Mouse (Mus musculus) heart, postnatal 0 days (tissue): ENCODE measurements at regions not wholly inside any gene's neighbourhood (a gene's known extent, or its start where the extent isn't known, plus 50 kb on each side); places are given as distances from the start of the nearest gene placed in this dataset.

Source experiments
- ATAC-seq: fragments of 200-750 bp; cut with Nextera tagmentation; 2 replicates; pipeline ENCODE4 v1.8.0; 2017; ENCODE audit warnings: low read depth, moderate number of reproducible peaks, moderate library complexity; ENCODE audit not compliant: insufficient read depth
- DNase-seq: peaks from one replicate; pipeline ENCODE4 v3.0.0-alpha.2; 2016; ENCODE audit warnings: low spot score
- H3K27ac ChIP-seq: fragments of 300-500 bp; sonication (generic); 2 replicates; pipeline ENCODE4 v1.5.1; 2014; ENCODE audit warnings: low read depth, mild to moderate bottlenecking
- H3K27me3 ChIP-seq: fragments of 300-500 bp; sonication (generic); 2 replicates; pipeline ENCODE4 v1.6.1; 2014; ENCODE audit warnings: low read length, mixed read lengths; ENCODE audit not compliant: control insufficient read depth, insufficient read depth
- H3K36me3 ChIP-seq: fragments of 300-500 bp; sonication (generic); replicated peaks from 2 replicates; pipeline ENCODE4 v1.6.1; 2014; ENCODE audit warnings: low read length, mixed read lengths; ENCODE audit not compliant: control insufficient read depth, insufficient read depth
- H3K4me1 ChIP-seq: fragments of 300-500 bp; sonication (generic); 2 replicates; pipeline ENCODE4 v1.6.1; 2014; ENCODE audit warnings: antibody characterized with exemption; ENCODE audit not compliant: control insufficient read depth, insufficient read depth
- H3K4me2 ChIP-seq: fragments of 300-500 bp; sonication (generic); 2 replicates; pipeline ENCODE4 v1.6.1; 2014; ENCODE audit warnings: low read depth, mild to moderate bottlenecking, low read length, moderate library complexity
- H3K4me3 ChIP-seq: fragments of 300-500 bp; sonication (generic); 2 replicates; pipeline ENCODE4 v1.5.1; 2014; ENCODE audit warnings: low read depth, low read length
- H3K9ac ChIP-seq: fragments of 300-500 bp; sonication (generic); replicated peaks from 2 replicates; pipeline ENCODE4 v1.6.1; 2014; ENCODE audit warnings: low read depth, low read length, mixed read lengths
- H3K9me3 ChIP-seq: fragments of 300-500 bp; sonication (generic); replicated peaks from 2 replicates; pipeline ENCODE4 v1.6.1; 2016; ENCODE audit warnings: low read length; ENCODE audit not compliant: control insufficient read depth
- CTCF ChIP-seq: IDR thresholded peaks from 2 replicates; pipeline ENCODE4 v1.5.1; 2016; ENCODE audit warnings: antibody characterized with exemption, control low read depth, low read depth
- EP300 ChIP-seq: IDR thresholded peaks from 2 replicates; pipeline ENCODE4 v1.6.1; 2016; ENCODE audit warnings: antibody characterized with exemption, low read depth
- whole genome bisulfite sequencing: fragments of 180-500 bp; shearing (Covaris S2); extraction: QIAGEN DNeasy Blood & Tissue Kit; methylation state at CpG from one replicate; pipeline ENCODE4 v1.1.7; 2014; 5-methylcytosine and 5-hydroxymethylcytosine counted together

DNA sequence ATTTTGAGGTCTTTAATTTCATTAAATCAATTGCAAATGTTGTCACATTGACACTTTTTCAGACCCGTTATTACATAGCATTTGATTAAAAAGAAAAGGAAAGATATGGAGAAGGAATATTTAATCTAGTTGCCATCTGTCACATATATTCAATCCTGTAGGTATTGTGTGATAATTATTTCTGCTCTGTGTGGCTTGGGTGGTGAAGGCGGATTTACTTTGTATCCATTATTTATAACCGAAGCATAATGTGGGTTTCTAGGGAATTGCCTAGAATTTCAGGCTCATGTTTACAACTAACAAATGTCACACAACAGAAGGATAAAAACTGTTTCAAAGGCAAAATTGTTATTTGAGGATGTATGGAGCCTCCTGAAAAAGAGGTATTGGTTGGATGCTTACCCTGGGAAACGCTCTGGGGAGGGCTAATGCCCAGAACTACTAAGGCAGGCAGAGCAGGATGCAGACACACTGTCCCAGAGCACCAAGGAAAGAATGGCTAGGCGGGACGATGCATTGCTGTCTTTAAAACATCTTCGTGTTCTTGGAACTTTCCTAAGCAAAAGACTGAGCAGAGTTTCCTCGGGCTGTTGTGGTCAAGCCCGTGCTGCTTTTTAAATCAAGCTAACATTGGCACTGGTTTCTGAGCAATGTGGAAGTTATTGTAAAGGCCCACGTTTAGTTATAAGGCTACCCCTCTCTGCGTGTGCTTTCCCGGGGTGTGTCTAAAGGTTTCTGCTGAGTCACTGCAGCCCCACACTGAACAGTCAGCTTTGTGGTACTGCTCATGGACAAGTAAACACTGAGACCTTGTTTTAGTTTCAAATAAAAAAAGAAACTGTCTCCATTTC lies 105.8 kb upstream of the Sgk1 start:
- 69% methylated on average over 12 of the region's 12 CpGs for WGBS
- ATAC-seq = no peak
- H3K27me3 ChIP-seq = no peaks in the 10 kb centered on the region
- no peaks in the 10 kb centered on the region for H3K36me3 ChIP-seq
- H3K4me1 ChIP-seq = no peaks in the 10 kb centered on the region
- no peak for TF ChIP-seq CTCF
- TF ChIP-seq EP300 = no peak
- no peak overlapping the region for H3K9ac ChIP-seq
- H3K27ac ChIP-seq = no peak overlapping the region
- H3K4me2 ChIP-seq = no peak overlapping the region
- H3K9me3 ChIP-seq = no peaks in the 10 kb centered on the region
- no peak for DNase-seq
- H3K4me3 ChIP-seq = no peak overlapping the region

DNA sequence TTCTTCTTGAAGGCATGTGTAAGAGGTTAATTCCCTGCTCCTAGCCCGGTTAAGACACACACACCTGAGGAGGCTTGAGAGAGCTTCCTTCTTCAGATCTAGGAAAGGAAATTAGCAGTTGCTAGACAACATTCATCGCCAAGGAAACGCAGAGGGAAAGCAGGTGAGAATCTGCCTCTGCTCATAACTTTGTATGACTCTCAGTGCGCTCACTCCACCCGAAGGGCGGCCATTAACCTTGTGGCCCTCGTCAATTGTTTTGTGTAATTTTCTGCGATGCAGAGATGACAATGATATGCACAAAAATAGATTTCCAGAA lies 105.3 kb upstream of the Sgk1 start:
- no peak overlapping the region for H3K27ac ChIP-seq
- TF ChIP-seq EP300 (no peak), CTCF (no peak)
- no peak overlapping the region for H3K4me2 ChIP-seq
- WGBS = 77% methylated on average over 8 of the region's 8 CpGs
- no peaks in the 10 kb centered on the region for H3K27me3 ChIP-seq
- no peaks in the 10 kb centered on the region for H3K9me3 ChIP-seq
- no peak overlapping the region for H3K9ac ChIP-seq
- DNase-seq (no peak), ATAC-seq (no peak)
- H3K4me3 ChIP-seq = no peak overlapping the region
- H3K36me3 ChIP-seq = no peaks in the 10 kb centered on the region
- no peaks in the 10 kb centered on the region for H3K4me1 ChIP-seq

DNA sequence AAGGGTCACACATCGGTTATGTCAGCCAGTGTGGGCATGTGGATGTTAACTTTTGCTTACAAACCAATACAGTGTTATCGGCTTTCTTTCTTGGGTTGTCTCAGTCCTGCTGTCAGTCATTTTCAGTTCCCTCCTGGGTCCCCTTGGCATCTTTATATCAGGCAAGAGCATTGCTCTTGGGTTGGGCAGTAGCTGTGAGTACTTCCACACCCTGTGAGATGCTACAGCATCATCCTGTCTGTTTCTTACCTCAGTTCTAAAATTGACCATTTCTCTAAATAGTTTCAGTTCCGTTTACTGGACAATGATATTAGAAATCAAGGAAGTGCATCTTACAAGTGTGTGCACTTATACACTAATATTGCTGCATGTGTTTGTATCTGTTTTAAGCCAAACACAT lies 104.9 kb upstream of the Sgk1 start:
- Histone ChIP-seq H3K27ac (no peak overlapping the region), H3K27me3 (no peaks in the 10 kb centered on the region), H3K9ac (no peak overlapping the region), H3K36me3 (no peaks in the 10 kb centered on the region), H3K4me1 (no peaks in the 10 kb centered on the region), H3K4me3 (no peak overlapping the region), H3K9me3 (no peaks in the 10 kb centered on the region), H3K4me2 (no peak overlapping the region)
- no peak for TF ChIP-seq CTCF
- no peak for TF ChIP-seq EP300
- 83% methylated on average over 3 of the region's 3 CpGs for WGBS
- ATAC-seq (no peak), DNase-seq (no peak)

DNA sequence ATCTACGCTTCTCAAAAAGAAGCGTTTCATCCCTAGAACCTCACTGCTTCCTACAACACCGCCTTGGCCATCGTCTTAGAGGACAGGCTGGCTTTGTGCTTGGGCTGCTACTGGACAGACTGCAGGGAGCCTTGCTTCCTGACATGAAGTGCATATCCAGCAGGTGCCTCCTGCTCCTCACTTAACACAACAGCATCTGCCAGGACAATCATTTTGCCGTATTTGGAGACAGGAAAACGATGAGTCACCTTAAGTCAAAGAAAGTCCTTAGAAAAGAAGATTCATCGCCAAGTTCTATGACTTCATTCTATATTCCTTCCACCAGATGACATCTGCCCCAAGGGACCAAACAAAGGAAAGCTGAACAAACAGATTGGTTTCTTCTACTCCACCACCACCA lies 98.5 kb upstream of the Sgk1 start:
- H3K27me3 ChIP-seq = no peaks in the 10 kb centered on the region
- peak overlapping the region; percentile 69 for H3K27ac ChIP-seq
- H3K9ac ChIP-seq = no peak overlapping the region

DNA sequence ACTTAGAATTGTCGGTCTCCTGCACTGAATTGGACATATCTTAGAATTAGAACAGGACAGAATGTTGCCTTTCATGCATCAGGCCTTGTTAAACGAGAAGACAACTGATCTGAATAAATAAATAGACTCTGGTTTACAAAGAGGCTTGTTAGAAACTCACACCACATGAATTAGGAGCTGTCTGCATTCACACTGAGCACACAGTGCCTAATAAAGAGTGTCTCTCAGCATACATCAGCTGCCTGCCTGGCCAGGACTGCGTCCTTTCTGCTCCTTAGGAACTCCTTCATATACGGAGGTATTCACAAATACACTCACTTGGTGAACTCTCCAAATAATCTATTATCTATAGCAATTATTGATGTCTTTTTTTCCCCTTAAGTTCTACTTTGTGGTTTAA lies 96.9 kb upstream of the Sgk1 start:
- ATAC-seq (no peak), DNase-seq (no peak)
- Histone ChIP-seq H3K4me2 (no peak overlapping the region), H3K9me3 (no peaks in the 10 kb centered on the region), H3K27ac (no peak overlapping the region), H3K36me3 (no peaks in the 10 kb centered on the region), H3K4me3 (no peak overlapping the region), H3K27me3 (no peaks in the 10 kb centered on the region), H3K4me1 (no peaks in the 10 kb centered on the region), H3K9ac (no peak overlapping the region)
- WGBS = 79% methylated on average over 4 of the region's 4 CpGs
- TF ChIP-seq CTCF (no peak), EP300 (no peak)

More for the DNA sequence above, 98.5 kb upstream of the Sgk1 start:
- DNase-seq (peak; percentile 31), ATAC-seq (peak; percentile 62)
- no peaks in the 10 kb centered on the region for H3K4me1 ChIP-seq
- no peak overlapping the region for H3K4me3 ChIP-seq
- peak; percentile 90 for TF ChIP-seq EP300
- no peak for TF ChIP-seq CTCF
- H3K4me2 ChIP-seq = no peak overlapping the region
- H3K9me3 ChIP-seq = no peaks in the 10 kb centered on the region
- 61% methylated on average over 7 of the region's 7 CpGs for WGBS
- no peaks in the 10 kb centered on the region for H3K36me3 ChIP-seq

DNA sequence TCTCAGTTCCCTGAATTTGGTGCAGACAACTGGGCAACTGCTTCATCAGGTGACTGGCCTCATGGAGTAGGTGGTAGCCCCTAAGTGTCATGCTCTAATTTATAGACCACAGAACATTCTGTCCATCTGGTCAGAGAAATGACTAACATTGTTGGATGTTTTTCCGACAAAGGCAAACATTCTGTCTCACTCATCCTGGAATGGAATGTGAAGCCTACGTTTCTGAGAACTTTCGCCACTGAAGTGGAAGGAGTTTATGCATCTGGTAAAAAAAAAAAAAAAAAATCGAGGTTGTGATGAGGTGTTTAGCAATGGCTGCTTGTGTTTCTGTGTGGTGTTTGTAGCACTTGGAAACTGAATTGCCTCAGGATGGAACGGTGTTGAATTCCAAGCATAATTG lies 96.2 kb upstream of the Sgk1 start:
- DNase-seq = no peak
- no peak overlapping the region for H3K9ac ChIP-seq
- H3K4me3 ChIP-seq = no peak overlapping the region
- 68% methylated on average over 5 of the region's 5 CpGs for WGBS
- ATAC-seq = no peak
- H3K9me3 ChIP-seq = no peaks in the 10 kb centered on the region
- no peaks in the 10 kb centered on the region for H3K36me3 ChIP-seq
- H3K27me3 ChIP-seq = no peaks in the 10 kb centered on the region
- H3K4me2 ChIP-seq = no peak overlapping the region
- H3K4me1 ChIP-seq = no peaks in the 10 kb centered on the region
- H3K27ac ChIP-seq = no peak overlapping the region
- TF ChIP-seq CTCF = no peak
- no peak for TF ChIP-seq EP300
